Mouse (Mus musculus) frontal cortex, postnatal 14 days (tissue): Measurements from ENCODE around the gene Mgat5.

ENCODE experiments used
- DNase-seq, 2 experiments: peaks; one replicate each; pipeline ENCODE4 v3.0.0; 2022; ENCODE audit warnings: low spot score in 2 of 2

Gene Mgat5

DNA sequence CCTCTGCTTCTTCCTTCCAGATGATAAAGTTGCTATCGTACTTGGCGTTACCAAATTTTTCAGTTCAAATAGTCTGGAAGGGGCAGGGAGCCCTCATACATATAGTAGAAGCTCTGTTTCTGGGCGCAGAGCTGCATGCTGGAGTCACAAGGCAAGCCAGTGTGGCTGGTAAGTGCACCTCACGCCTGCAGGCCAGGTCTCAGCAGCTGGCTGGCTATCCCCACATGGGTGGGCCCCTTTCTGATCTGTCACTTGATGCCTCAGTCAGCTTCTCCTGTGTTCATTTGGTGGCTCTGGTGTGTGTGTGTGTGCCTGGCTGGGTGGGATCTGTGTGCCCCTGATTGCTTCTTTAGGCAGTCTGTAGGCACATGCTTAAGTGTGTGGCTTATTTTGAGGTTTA lies 12.8 kb downstream of the Mgat5 start:
- DNase-seq = no peak

DNA sequence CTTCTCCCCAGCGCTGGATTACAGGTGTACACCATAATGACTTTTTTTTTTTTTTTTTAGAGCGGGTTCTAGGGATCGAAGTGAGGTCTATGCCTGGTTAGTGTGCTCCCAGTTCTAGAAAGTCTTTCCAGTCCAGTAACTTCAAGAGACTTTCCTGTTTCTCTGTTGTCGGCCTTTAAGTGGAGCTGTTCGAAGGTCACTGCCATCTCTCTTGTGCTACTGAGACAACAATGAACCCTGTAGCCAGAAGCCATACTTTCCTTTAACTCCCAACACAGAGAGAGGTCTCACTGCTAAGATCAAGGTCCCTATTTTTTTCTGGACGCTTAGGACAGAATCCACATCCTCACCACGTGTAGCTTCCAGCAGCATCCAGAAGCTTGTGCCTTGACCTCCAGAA lies 13.4 kb downstream of the Mgat5 start:
- no peak for DNase-seq

DNA sequence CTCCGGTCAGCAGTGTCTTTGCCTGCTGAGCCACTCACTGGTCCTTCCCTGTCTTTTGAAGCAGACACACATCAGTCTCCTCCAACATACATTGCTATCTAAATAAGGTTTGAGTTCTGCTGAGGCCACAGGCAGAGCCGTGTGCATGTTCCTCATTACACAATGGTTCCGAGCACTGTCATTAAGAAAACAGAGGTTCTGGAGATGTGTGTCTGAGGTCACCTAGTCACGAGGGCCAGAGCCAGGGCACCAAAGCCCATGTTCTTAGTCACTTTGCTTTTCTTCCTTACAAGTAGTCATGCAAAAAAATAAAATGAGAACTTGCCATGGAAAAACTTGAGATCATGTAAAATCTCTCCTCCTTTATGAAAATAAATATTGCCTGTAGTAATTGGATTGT lies 14.3 kb downstream of the Mgat5 start:
- DNase-seq = no peak

DNA sequence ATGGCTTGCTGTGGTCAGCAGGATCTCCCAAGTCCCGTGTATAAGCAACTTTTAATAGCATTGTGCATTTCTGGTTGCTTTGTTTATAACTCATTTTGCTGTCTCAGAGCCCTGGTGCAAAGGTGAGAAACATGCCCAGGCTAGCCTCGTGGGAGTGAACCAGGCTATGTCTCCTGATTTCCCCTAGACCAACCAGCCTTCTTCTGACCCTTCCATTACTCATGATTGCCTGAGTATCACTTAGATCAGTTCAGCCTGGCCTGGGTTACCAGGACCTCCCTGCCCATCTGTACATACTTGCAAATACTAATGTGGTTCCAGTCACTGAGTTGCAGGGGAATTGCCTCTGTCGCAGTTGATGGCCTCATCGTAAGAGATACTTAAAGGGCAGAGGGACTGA lies 14.8 kb downstream of the Mgat5 start:
- no peak for DNase-seq

DNA sequence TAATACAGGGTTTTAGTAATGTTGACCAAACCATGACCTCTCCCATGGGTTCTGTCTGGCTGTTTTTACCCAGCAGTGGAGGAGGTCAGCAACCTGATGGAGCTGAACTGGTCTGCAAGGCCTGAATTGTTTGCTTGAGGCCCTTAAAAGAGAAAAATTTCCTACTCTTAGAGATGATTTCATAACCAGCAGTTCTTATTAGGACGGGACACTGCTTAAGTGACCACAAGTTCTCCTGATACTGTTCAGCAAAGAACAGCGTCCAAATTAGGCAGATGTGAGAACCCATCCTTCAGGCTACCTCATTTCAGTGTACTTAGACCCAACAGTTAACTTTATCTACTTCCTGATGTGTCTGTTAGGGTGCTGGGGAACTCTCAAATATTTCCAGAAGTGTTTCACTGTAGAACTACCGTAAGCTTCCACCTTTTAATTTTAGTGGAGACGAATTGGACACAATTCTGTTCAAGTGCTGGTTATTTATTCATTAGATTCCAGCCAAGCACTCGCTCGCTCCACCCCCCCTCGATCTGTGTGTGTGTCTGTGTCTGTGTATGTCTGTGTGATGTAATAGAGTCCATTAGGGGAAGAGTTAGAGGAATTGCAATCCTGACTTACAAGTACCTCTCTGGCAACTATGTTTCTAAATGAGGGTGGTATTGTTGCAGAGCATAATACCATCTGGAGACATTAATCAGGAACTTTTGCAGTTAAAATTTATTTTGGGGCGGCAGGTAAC lies 17.4 kb downstream of the Mgat5 start:
- DNase-seq = no peak

DNA sequence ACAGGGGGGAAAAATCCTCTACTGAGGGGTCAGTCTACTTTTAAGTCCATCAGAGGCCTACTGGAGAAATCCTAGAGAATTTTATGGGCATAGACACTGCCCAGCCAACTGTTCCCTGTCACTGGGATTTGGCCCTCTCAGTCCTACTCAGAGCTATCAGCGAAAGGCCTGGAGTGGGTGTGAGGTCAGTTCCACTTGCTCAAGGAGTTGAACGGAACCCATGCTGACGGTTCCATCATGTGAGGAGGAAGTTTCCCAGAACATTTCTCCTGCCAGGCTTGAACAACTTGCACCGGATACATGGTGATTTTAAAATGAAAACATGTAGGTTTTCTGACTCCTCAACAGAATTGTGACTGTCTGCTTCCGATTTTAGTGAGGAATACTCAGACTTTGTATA lies 20.2 kb downstream of the Mgat5 start:
- DNase-seq = no peak

DNA sequence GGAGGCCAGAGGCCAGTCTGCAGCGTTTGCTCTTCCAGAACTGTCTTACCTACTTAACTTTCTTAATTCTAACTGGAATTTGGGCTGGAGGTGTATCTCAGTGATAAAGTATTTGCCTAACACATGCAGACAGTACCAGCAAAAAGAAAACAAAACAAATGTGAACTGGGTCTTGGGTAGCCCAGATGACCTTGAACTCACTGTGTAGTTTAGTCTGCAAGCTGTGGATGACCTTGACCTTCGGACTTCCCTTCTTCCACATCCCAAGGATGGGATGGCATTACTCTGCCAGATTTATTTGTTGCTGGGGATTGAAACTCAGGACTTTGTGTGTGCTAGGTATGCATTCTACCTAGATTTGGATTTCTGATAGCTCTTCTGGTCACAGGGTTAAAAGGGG lies 24.2 kb downstream of the Mgat5 start:
- no peak for DNase-seq

DNA sequence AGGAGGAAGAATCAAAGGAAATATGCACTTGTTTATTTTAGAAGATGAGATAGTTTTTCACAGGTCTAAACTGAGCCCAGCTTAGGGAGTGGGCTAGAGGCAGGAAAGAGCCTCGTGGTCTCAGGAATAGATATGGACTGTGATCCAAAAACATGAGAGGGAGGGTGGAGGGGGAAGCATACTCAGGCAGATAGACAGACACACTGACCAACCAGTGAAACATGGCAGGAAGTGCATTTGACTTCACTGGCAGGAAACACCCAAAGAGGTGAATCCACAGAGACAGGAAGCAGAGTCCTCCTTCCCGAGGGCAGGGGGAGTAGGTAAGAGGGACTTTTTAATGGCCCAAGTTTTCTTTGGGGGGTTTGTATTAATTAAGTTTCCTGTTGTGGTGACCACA lies 25.7 kb downstream of the Mgat5 start:
- no peak for DNase-seq

DNA sequence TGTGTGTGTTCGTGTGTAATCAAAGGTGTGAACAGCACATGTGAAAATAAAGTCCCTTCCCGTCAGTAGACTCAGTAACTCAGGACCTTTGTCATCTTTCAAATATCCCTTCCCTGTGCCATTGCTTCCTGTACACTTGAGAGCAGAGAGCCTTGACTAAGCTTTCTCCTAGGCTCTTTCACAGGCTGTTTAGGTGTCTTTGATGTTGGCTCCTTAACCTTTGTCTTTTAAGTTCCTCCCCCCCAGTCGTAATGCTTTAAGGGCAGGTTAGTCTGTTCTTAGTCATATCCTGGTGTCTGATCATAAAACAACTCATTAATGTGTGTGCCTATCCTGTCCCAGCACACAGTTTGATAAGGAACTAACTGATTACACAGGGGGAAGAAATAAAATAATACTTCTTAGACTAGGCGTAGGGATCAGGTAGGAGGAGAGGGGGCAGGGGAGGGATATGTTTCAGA lies 28.4 kb downstream of the Mgat5 start:
- no peak for DNase-seq

DNA sequence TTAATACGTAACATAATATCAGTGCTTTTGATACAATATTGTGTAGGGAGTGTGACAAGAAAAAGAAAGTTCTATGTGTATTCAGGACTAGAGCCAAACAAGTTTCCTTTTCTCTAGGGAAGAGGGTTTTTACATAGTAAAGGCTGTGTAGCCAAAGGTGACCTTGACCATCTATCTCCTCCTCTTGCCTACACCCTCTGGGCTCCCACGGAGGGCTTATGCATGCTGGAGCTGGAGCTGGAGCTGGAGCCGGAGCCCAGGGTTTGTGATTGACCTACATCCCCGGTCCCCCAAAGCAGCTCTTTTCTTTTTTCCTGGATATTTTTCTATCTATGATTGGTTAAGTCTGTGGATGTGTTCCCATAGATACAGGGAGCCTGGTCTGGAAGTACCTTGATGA lies 30.3 kb downstream of the Mgat5 start:
- DNase-seq = no peak

DNA sequence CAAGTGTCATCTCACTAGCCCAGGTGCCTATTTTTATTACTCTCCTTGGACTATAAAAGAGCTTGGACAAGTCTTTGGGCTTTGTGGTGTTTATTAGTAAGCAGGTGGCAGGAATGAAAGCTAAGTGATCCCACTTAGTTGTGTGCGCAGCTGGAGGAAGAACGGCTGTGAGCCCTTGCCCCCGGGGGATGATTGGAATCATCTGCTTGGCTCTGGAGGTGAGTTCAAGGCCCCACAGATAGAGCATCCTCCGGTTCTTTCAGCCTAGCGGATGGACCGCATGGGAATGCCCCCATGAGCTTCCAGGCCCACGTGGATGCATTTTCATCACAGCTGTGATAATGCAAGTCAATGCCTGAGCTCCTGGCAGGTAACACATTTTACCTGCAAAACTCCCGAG lies 31.6 kb downstream of the Mgat5 start:
- no peak for DNase-seq

DNA sequence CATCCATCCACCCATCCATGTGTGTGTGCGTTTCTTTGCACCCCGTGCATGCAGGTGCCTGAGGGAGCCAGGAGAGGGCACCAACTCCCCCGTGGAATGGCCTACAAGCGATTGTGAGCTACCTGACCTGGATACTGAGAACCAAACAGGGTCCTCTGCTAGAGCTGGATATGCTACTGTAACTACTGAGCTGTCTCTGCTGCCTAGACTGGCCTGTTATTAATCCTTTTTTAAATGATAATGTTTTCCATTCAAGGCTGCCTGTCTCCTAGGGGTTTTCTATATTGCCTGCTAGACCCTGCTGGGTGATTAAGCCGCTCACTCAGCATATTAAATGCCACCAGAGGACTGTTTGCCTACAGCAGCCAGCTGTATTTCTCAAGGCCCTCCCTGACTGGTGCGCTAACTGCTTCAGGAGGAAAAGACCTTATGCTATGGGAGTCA lies 34.1 kb downstream of the Mgat5 start:
- DNase-seq = no peak

DNA sequence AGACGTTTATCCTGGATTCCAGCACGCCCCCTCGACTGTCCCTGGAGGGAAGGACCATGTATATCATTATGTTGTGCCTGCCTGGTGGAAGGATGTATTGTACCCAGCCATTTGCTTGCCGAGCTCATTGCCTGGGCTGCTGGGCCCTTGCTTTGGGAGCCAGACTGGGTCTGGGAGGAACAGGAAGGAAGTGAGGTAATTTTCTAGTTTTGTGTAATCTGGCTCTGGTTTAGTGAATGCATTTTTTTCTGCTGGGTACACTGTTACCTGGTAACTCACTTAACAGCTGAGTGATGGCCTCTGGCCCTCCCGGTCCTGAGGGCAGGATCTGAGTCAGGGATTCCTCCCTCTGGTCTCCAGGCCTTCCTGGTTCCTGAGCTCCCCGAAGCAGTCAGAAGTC lies 35.1 kb downstream of the Mgat5 start:
- no peak for DNase-seq

DNA sequence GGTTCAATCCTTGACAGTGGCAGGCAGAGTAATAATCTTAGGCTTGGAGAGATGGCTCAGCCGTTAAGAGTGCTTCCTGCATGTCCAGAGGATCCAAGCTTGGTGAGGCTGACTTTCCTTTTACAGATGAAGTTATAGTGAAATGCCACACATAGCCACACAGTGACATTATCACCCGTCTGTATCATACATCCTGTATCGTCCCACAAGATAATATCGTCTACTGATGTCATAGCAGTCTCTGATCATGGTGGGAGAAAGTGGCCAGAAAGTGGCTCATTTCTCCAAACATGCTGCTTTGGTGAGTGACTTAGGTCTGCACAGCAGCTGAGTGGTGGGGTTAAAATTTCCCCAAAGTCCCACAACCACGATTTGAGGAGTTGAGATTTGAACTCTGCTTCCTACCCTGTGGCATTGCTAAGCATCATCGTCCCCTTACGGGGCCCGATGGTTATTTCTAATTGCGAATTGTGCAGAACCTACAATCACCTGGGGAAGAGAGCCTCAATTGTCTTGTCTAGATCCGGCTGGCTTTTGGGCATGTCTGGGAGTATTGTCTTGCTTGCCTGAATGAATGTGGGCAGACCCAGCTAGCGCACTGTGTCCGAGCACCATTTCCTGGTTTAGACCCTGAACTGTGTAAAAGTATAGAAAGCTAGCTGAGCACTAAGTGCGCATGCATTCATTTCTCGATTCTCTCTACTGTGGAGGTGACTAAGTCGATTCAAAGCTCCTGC lies 37.5 kb downstream of the Mgat5 start:
- DNase-seq = no peak

DNA sequence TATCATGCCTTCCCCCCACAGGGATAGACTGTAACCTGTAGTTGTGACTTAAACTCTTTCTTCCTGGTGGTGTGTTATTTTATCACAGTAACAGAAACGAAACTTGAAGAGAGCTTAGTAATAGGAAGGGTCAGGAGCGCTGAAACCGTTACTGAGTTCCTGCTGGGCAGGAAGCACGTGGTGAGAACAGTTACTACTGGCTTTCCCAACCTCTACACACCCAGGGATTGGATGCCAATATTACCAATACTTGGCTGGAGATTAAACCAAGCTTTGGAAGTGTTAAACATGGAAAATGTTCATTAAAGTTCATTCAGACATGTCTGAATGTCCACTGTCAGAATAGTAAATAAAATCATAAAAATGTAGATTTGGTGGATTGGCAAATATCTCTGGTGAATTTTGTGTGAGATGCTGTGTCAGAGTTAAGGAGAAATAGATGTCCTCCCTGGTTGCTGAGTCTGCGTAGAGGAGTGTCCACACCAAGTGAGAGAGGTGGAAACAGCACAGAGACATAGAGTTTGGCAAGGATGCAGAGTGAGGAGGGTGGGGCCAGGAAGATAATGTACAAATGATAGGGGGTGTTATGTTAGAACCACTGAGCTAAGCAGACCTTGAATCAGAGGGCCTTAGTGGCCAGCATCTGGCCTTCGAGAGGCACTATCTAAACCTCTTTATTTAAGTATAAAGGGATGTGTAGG lies 38.2 kb downstream of the Mgat5 start:
- no peak for DNase-seq

DNA sequence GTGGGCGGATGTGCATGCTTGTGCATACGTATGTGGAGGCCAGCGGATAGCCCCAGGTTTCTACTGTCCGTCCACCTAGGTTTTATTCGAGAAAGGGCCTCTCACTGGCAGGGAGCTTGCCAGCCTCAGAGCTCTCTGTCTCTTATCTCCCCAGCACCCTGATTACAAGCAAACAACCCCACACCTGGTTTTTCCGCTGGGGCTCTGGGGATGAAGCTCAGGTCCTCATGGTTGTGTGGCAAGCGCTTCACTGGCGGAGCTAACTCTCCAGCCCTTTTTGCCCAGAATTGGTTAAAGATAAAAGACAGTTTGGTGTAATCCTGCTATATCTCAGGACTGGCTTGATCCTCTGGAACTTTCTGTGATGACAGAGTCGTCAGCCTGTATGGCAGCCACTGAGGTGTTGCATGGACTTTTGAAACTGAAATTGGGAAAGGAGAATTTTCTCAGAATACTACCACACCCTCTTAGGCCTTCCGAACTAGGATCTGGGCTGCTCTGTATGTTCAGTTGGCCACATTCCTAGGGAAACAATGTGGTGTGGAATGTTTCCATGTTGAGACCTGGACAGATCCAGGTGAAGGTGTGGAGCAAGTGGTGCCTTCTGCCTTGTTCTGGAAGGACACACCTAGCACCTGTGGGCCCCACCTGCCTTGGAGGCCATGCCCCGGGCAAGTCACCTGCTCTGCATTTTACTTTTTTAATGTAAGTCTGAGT lies 39.4 kb downstream of the Mgat5 start:
- DNase-seq = no peak

DNA sequence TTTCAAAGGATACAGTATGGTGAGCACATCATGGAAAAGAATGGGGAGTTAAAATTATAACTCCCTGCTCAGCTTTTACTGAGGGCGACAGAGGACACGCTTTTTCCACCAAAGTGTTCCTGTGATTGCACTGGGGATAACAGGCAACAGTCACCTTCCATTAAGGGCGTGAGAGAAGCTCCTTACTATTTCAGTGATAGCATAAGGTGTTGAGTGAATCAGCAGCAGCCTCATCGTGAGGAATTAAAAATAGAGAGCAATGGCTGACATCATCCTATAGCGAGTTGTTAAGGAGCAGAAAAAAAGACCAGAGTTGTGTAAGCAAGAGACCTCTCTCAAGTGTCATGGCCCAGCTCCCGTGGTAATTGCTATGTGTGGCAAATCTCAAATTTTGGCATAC lies 41.3 kb downstream of the Mgat5 start:
- DNase-seq = no peak

DNA sequence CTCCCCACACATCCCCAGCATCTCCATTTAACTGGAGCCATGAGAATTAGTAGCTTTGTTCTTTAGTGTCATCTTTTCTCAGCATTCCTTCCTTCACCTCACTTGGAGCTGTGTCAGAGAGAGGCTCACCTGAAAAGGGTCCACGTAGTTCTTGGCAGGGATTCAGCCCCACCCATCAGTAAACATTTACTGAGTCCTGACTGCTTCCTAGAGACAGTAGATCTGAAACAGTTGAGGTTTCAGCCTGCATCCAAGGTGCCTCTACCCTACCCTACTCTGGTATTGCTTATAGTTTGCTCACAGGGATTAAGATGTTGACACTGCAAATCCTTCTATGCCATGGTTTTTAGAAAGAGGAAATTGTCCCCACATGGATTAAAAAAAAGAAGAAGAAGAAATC lies 43.6 kb downstream of the Mgat5 start:
- DNase-seq = no peak

DNA sequence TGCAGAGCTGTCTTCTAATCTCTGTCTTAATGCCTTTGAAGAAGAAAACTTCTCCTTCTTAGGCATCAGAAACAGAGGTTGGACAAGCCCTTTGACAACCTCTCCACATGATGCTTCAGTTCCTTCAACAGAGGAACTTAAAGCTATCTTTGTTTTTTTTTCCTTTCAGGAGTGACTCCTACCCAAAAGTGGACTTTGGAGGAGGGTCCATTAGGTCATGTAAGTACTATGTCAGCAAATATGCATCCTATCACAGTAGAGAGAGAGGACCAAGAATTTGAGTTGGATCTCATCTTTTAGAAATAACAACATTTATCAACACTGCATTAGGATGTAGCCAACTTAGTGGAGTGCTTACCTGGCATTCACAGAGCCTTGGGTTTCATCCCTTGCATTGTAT lies 44.8 kb downstream of the Mgat5 start:
- no peak for DNase-seq

DNA sequence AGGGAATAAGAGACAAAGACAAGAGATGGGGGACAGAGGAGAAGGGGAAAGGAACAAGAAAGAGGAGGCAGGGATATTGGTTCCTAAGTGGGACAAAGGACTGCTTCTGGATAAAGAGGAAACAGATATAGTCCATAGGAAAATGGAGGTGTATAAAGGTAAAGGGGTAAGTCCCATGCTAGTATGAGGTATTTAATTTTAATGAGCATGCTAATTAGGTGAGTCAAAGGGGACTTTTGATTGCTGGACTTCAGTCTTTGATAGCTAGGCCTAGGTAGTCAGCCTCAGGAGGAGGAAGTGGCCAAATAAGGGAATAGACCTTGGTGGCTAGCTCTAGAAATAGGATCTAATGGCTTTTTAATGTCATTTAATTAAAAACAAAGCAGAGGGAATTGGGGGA lies 45.5 kb downstream of the Mgat5 start:
- DNase-seq = no peak

DNA sequence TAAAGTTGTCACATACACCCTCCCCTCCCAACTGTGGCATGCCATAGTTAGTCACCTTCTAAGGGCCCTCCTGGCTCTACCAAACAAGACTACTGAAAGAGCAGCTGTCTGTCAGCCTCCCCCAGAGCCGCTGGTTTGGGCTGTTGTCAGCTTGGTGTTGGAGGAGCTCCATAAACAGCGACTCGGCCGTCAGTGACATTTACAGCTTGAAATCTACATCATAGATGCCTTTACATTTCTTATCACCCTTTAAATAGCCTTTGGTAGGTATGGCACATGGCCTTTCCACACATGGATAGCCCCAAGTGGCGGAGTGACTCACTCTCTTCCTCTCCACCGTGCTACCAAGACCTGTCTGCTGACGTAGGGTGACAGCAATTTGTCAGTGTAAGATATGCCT lies 46.9 kb downstream of the Mgat5 start:
- DNase-seq = no peak

DNA sequence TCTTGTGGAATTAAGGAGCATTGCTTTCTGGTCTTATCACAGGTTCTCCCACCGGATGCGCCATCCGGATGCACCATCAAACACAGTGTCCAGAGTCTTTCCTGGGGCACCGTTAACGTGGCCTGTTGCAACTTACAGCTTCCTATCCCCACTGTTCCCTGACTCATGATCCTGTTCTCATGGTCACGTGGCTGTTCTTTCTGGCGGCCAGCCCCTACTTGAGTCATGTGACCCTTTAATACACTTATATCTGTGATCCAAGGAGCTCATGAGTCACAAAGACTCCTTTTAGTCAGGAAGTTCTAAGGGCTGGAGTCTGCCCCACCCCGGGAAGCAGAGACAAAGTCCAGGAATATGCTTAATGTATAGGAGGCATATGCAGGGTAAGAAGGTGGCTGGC lies 52.2 kb downstream of the Mgat5 start:
- no peak for DNase-seq
